Mouse (Mus musculus) left cerebral cortex, postnatal 10 days (tissue): ENCODE results near the gene Sox1. TPM values are rescaled to one million over a fixed set of nuclear protein-coding genes. Genes with fewer than 3 reads are reported as not detected.
A peak's percentile ranks its signal among the peaks of the same experiment; 100 is the strongest.

ENCODE experiments used
- DNase-seq, 2 experiments: peaks; one replicate each; pipeline ENCODE4 v3.0.0; 2021 to 2022; ENCODE audit warnings: low spot score in 2 of 2, mixed read lengths in 1 of 2; ENCODE audit errors: extremely low spot score in 1 of 2
- intact Hi-C: fragments of 180-260 bp; cut with DNase I; formaldehyde crosslinking; loops from one replicate; pipeline ENCODE4 v1.15.1; 2025
- total RNA-seq, 2 experiments: library from RNA; stranded (reverse); gene quantifications; 2 replicates each; pipeline ENCODE4 v1.2.3; 2021

Gene Sox1
- total RNA-seq: 1 to 10 TPM; 8.4 to 9.0 TPM

GRCm38 (mm10) chr8:12395071-12396031 is at the start of gene Sox1:
Gene Sox1, plus strand, starts transcription at chr8:12395295.
- peak; percentile 77 to 84 for DNase-seq
- intact Hi-C loops: no loop called here

GRCm38 (mm10) chr8:12345881-12346280 is 49.2 kb upstream of the Sox1 start:
- intact Hi-C loops: no loop called here
- DNase-seq: no peak

GRCm38 (mm10) chr8:12346870-12347269 is 48.2 kb upstream of the Sox1 start:
- intact Hi-C loops: no loop called here
- DNase-seq: no peak

- intact Hi-C loops: no loop called here
- DNase-seq: no peak
These were observed 46.8 kb upstream of the Sox1 start for GRCm38 (mm10) chr8:12348306-12348705.

GRCm38 (mm10) chr8:12349591-12349990 is 45.5 kb upstream of the Sox1 start:
- DNase-seq: no peak
- intact Hi-C loops: no loop called here

GRCm38 (mm10) chr8:12351121-12351520 is 44.0 kb upstream of the Sox1 start:
- no peak for DNase-seq
- intact Hi-C loops: no loop called here

GRCm38 (mm10) chr8:12354406-12355025 is 40.6 kb upstream of the Sox1 start:
- no peak for DNase-seq
- intact Hi-C loops: no loop called here

- DNase-seq: no peak
- intact Hi-C loops: no loop called here
These were observed 26.9 kb upstream of the Sox1 start for GRCm38 (mm10) chr8:12368161-12368560.

- intact Hi-C loops: no loop called here
- DNase-seq: no peak
These were observed 26.2 kb upstream of the Sox1 start for GRCm38 (mm10) chr8:12368856-12369255.

- intact Hi-C loops: no loop called here
These were observed 14.0 kb upstream of the Sox1 start for GRCm38 (mm10) chr8:12381111-12381510.

GRCm38 (mm10) chr8:12382707-12383561 is 12.2 kb upstream of the Sox1 start:
- intact Hi-C loops: no loop called here
- DNase-seq: no peak

More at GRCm38 (mm10) chr8:12381111-12381510, 14.0 kb upstream of the Sox1 start:
- DNase-seq: no peak

GRCm38 (mm10) chr8:12383979-12384890 is 10.9 kb upstream of the Sox1 start:
- intact Hi-C loops: no loop called here
- DNase-seq: no peak

GRCm38 (mm10) chr8:12384996-12385685 is 10.0 kb upstream of the Sox1 start:
- peak in 1 of 2 experiments; percentile 50 for DNase-seq
- intact Hi-C loops: loop anchor here (5.0 kb wide), 2 partner anchors 63 to 218 kb away; no protein-coding TSS in a partner anchor

GRCm38 (mm10) chr8:12385686-12386488 is 9.2 kb upstream of the Sox1 start:
- intact Hi-C loops: loop anchor here (5.0 kb wide), 2 partner anchors 64 to 219 kb away; no protein-coding TSS in a partner anchor
- DNase-seq: peak in 1 of 2 experiments; percentile 42

GRCm38 (mm10) chr8:12386530-12387222 is 8.4 kb upstream of the Sox1 start:
- intact Hi-C loops: loop anchor here (5.0 kb wide), 2 partner anchors 64 to 219 kb away; no protein-coding TSS in a partner anchor

More at GRCm38 (mm10) chr8:12386530-12387222, 8.4 kb upstream of the Sox1 start:
- DNase-seq: no peak
